ENCODE assay signal across 9 mouse cellular contexts in the genomic region with DNA sequence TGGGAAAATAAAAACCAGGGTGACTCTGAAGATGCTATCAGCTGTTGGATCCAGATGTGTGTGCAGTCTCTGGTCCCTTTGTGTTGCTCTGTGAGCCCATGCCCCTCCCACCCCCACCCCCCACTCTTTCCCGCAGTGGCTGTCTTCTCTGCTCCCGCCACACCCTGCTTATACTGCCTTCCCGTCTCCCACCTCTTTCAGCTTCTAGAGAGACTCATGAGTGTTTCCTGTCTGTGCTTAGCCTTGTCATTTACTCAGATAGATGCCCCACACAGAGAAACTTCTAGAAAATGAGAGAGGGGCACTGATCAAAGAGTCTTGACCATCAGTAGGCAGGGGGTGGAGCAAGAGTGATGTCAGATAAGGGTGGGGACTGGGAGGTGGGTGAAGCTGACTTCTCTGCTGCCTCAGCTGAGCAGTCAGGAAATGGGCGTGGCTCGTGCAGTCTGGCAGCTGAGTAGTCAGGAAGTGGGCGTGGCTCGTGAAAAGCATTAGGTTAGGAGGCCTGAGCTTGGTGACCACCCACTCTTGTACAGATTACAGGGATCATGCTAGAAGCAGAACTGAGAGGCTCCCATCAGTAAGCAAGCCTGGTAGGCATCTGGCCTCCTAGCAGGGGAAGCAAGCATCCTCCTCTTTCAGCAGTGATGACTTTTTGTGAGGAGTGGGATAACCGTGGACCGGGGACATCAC. TPM values are rescaled to one million over a fixed set of nuclear protein-coding genes. Genes with fewer than 3 reads are reported as not detected.
DNase-seq lines count a peak whose midpoint lies in the region; ATAC-seq lines count a peak whose summit lies in the region.
"Had no signal": no experiment of that assay in that cellular context is flagged by ENCODE, and none has a peak within 500 bp of the region (broad histone marks: within the 10 kb centered on the region; RNA-seq: fewer than 3 reads in every experiment).

No protein-coding gene starts in this region.

- H3K4me2 ChIP-seq in intestine, embryonic 14.5 days (ENCODE audit: low read length) = peak overlapping the region; percentile 45
- H3K4me2 ChIP-seq in limb, embryonic 15.5 days = peak overlapping the region; percentile 47
- H3K4me2 ChIP-seq in midbrain, embryonic 15.5 days = 0 out of 2 replicates have a peak overlapping the region, but pooled peaks have one; percentile 9

- H3K27ac ChIP-seq in intestine, embryonic 14.5 days (ENCODE audit: low read depth) = peak overlapping the region; percentile 76
- H3K27ac ChIP-seq in limb, embryonic 15.5 days = peak overlapping the region; percentile 80
- H3K27ac ChIP-seq in midbrain, embryonic 15.5 days = 0 out of 2 replicates have a peak overlapping the region, but pooled peaks have one; percentile 35

- H3K9ac ChIP-seq in intestine, embryonic 14.5 days (ENCODE audit: low read length) = no peak overlapping the region
- H3K9ac ChIP-seq in limb, embryonic 15.5 days = no peak overlapping the region
- no peak overlapping the region for H3K9ac ChIP-seq in midbrain, embryonic 15.5 days

- 7% methylated on average over 9 of the region's 9 CpGs for WGBS in intestine, embryonic 14.5 days
- WGBS in limb, embryonic 15.5 days = 12% methylated on average over 9 of the region's 9 CpGs
- whole genome bisulfite sequencing in midbrain, embryonic 15.5 days = 20% methylated on average over 9 of the region's 9 CpGs

- peak; percentile 30 for DNase-seq in cerebellum, adult 9-11 months
- no peak for DNase-seq in cerebellum, adult 18-20 months
- DNase-seq in embryo, embryonic 10 days (ENCODE audit: low spot score) = peak; percentile 95
- peak; percentile 42 to 83 for DNase-seq in gastrocnemius, postnatal 4 days (ENCODE audit: low spot score in 2 of 2)
- peak; percentile 81 for DNase-seq in intestine, embryonic 14.5 days (ENCODE audit: low spot score)
- DNase-seq in spleen, postnatal 10 days (ENCODE audit: low spot score in 2 of 2) = peak; percentile 46 to 86

- H3K27me3 ChIP-seq in intestine, embryonic 14.5 days (replicated peaks; ENCODE audit: control insufficient read depth, insufficient read depth, low read length) = no peaks in the 10 kb centered on the region
- H3K27me3 ChIP-seq in limb, embryonic 15.5 days = no peaks in the 10 kb centered on the region
- no peaks in the 10 kb centered on the region for H3K27me3 ChIP-seq in midbrain, embryonic 15.5 days (replicated peaks)
- H3K27me3 ChIP-seq: CH12.LX had no signal

- H3K4me1 ChIP-seq in intestine, embryonic 14.5 days (replicated peaks; ENCODE audit: control insufficient read depth, insufficient read depth, low read length) = peaks cover 16% of the 10 kb centered on the region
- peaks cover 10% of the 10 kb centered on the region; the same call in 1 of the 2 replicates for H3K4me1 ChIP-seq in limb, embryonic 15.5 days
- H3K4me1 ChIP-seq in midbrain, embryonic 15.5 days = peaks cover 8% of the 10 kb centered on the region; the same call in 1 of the 2 replicates

- ATAC-seq in intestine, embryonic 14.5 days (replicated peaks; ENCODE audit: low FRiP score, low TSS enrichment, low read depth) = peak; percentile 85
- peak; percentile 69 for ATAC-seq in limb, embryonic 15.5 days (ENCODE audit: insufficient number of reproducible peaks, low FRiP score, low TSS enrichment, low read depth)
- peak; percentile 15; the same call in 1 of the 2 replicates for ATAC-seq in midbrain, embryonic 15.5 days (replicated peaks)

- H3K9me3 ChIP-seq in intestine, embryonic 14.5 days (ENCODE audit: control insufficient read depth, low read length) = no peaks in the 10 kb centered on the region
- no peaks in the 10 kb centered on the region for H3K9me3 ChIP-seq in limb, embryonic 15.5 days
- no peaks in the 10 kb centered on the region for H3K9me3 ChIP-seq in midbrain, embryonic 15.5 days

- H3K4me3 ChIP-seq in intestine, embryonic 14.5 days (ENCODE audit: low read depth, low read length) = peak overlapping the region; percentile 13
- peak overlapping the region; percentile 25 for H3K4me3 ChIP-seq in limb, embryonic 15.5 days
- H3K4me3 ChIP-seq in midbrain, embryonic 15.5 days = no peak overlapping the region

- peaks cover 24% of the 10 kb centered on the region for H3K36me3 ChIP-seq in intestine, embryonic 14.5 days (ENCODE audit: control insufficient read depth, insufficient read depth, low read length)
- peaks cover 37% of the 10 kb centered on the region for H3K36me3 ChIP-seq in limb, embryonic 15.5 days
- peaks cover 41% of the 10 kb centered on the region for H3K36me3 ChIP-seq in midbrain, embryonic 15.5 days (replicated peaks)

RNA-seq across cellular contexts. Expression of a gene that starts 48.4 kb away (rescaled TPM):
- total RNA-seq in gastrocnemius, postnatal 4 days (2021) = not detected
- not detected in 2 replicates for polyA plus RNA-seq in intestine, embryonic 14.5 days (2014; fragmentation: Nextera tagmentation; extraction: Ambion mirVana)
- not detected in 2 replicates for polyA plus RNA-seq in limb, embryonic 15.5 days (2015; fragmentation: Nextera tagmentation; extraction: Ambion mirVana)
- not detected in 2 replicates for polyA plus RNA-seq in midbrain, embryonic 15.5 days (2015; fragmentation: Nextera tagmentation; extraction: Ambion mirVana)
- total RNA-seq: CH12.LX had no signal

Comparison
In these comparisons a context has a peak if more than half of its experiments do, and no peak if none do; other contexts are left out.
1. DNase-seq: peak in cerebellum, adult 9-11 months (single experiment), embryo, embryonic 10 days (single experiment), gastrocnemius, postnatal 4 days (2 of 2), intestine, embryonic 14.5 days (single experiment) and spleen, postnatal 10 days (2 of 2); none in cerebellum, adult 18-20 months (0 of 2).
2. ATAC-seq: peak in every context shown above with its lines; median percentile 85 in intestine, embryonic 14.5 days; 69 in limb, embryonic 15.5 days; 15 in midbrain, embryonic 15.5 days.
3. Peak in every context shown above with its lines, with median percentiles within 50 percentile points of each other: H3K27ac ChIP-seq and H3K4me2 ChIP-seq.